Mouse (Mus musculus) cortical plate, adult 2 months (tissue): Measurements from ENCODE around the gene LTO1. TPM values are rescaled to one million over a fixed set of nuclear protein-coding genes. Genes with fewer than 3 reads are reported as not detected.
A peak's percentile ranks its signal among the peaks of the same experiment; 100 is the strongest.
"Not testable (repeated sequence)": the region's sequence is repeated elsewhere in the genome, so short reads cannot be mapped to it uniquely, and the experiment has no call there.

Experiments used
- H3K27ac ChIP-seq: fragments of 200-500 bp; 2 replicates; pipeline ENCODE4 v1.5.1; 2012; ENCODE audit warnings: low read length, control low read depth, inconsistent platforms; ENCODE audit not compliant: insufficient read depth
- H3K4me1 ChIP-seq: fragments of 200-500 bp; 2 replicates; pipeline ENCODE4 v1.6.1; 2011; ENCODE audit warnings: low read length; ENCODE audit not compliant: control insufficient read depth, insufficient read depth
- H3K4me3 ChIP-seq: fragments of 200-500 bp; 2 replicates; pipeline ENCODE4 v1.5.1; 2011; ENCODE audit warnings: mild to moderate bottlenecking, low read length, control low read depth; ENCODE audit not compliant: insufficient read depth
- CTCF ChIP-seq: fragments of 200-500 bp; IDR thresholded peaks from 2 replicates; pipeline ENCODE4 v1.5.1; 2011; ENCODE audit warnings: mild to moderate bottlenecking, control low read depth, low read length; ENCODE audit not compliant: insufficient read depth; ENCODE audit errors: extremely low read depth
- POLR2A ChIP-seq: fragments of 200-500 bp; IDR thresholded peaks from 2 replicates; pipeline ENCODE4 v1.6.1; 2011; ENCODE audit warnings: mild to moderate bottlenecking, low read length, control low read depth; ENCODE audit not compliant: insufficient read depth; ENCODE audit errors: extremely low read depth
- polyA plus RNA-seq: library from polyadenylated mRNA; depleted of rRNA; stranded (reverse); fragments of >200 nt; gene quantifications from 2 replicates; pipeline ENCODE4 v1.2.3, GENCODE M21; 2012; rRNA removed

LTO1 gene
- polyA plus RNA-seq, result 34.9 and 37.6 TPM in 2 replicates

GRCm38 (mm10) chr7:144914948-144915750 is at the start of gene LTO1:
Gene LTO1, plus strand, starts transcription at chr7:144915100.
- Histone ChIP-seq H3K27ac (peak within 1 kb of the TSS; percentile 34), H3K4me1 (peaks cover 2% of the 10 kb centered on the region; the same call in 1 of the 2 replicates), H3K4me3 (peak within 1 kb of the TSS; percentile 75)
- TF ChIP-seq CTCF, result no peak
- TF ChIP-seq POLR2A, result peak; percentile 77

GRCm38 (mm10) chr7:144867161-144867560 is 47.7 kb upstream of the LTO1 start:
- Histone ChIP-seq H3K4me1 (no peaks in the 10 kb centered on the region), H3K27ac (no peak overlapping the region), H3K4me3 (no peak overlapping the region)
- TF ChIP-seq CTCF, result no peak
- TF ChIP-seq POLR2A, result no peak

GRCm38 (mm10) chr7:144867602-144868001 is 47.3 kb upstream of the LTO1 start:
- TF ChIP-seq POLR2A (no peak), CTCF (no peak)
- Histone ChIP-seq H3K4me1 (no peaks in the 10 kb centered on the region), H3K4me3 (no peak overlapping the region), H3K27ac (no peak overlapping the region)

GRCm38 (mm10) chr7:144872420-144872819 is 42.5 kb upstream of the LTO1 start:
- no peak overlapping the region for H3K4me3 ChIP-seq
- H3K27ac ChIP-seq, result no peak overlapping the region
- H3K4me1 ChIP-seq, result no peaks in the 10 kb centered on the region
- TF ChIP-seq CTCF (no peak), POLR2A (no peak)

GRCm38 (mm10) chr7:144873160-144873559 is 41.7 kb upstream of the LTO1 start:
- no peaks in the 10 kb centered on the region for H3K4me1 ChIP-seq
- no peak overlapping the region for H3K27ac ChIP-seq
- H3K4me3 ChIP-seq, result no peak overlapping the region
- no peak for TF ChIP-seq POLR2A
- TF ChIP-seq CTCF, result no peak

- Histone ChIP-seq H3K27ac (no peak overlapping the region), H3K4me1 (no peaks in the 10 kb centered on the region), H3K4me3 (no peak overlapping the region)
- TF ChIP-seq CTCF (no peak), POLR2A (no peak)
These were observed 40.7 kb upstream of the LTO1 start for GRCm38 (mm10) chr7:144874226-144874625.

GRCm38 (mm10) chr7:144878401-144878800 is 36.5 kb upstream of the LTO1 start:
- Histone ChIP-seq H3K4me3 (no peak overlapping the region), H3K4me1 (no peaks in the 10 kb centered on the region), H3K27ac (no peak overlapping the region)
- no peak for TF ChIP-seq POLR2A
- TF ChIP-seq CTCF, result no peak

GRCm38 (mm10) chr7:144883106-144883505 is 31.8 kb upstream of the LTO1 start:
- no peak overlapping the region for H3K27ac ChIP-seq
- TF ChIP-seq POLR2A (no peak), CTCF (no peak)
- no peaks in the 10 kb centered on the region for H3K4me1 ChIP-seq
- no peak overlapping the region for H3K4me3 ChIP-seq

GRCm38 (mm10) chr7:144887672-144888071 is 27.2 kb upstream of the LTO1 start:
- H3K4me3 ChIP-seq, result no peak overlapping the region
- H3K4me1 ChIP-seq, result no peaks in the 10 kb centered on the region
- no peak overlapping the region for H3K27ac ChIP-seq
- TF ChIP-seq CTCF (no peak), POLR2A (no peak)

- TF ChIP-seq CTCF (no peak), POLR2A (no peak)
- Histone ChIP-seq H3K4me1 (no peaks in the 10 kb centered on the region), H3K27ac (no peak overlapping the region), H3K4me3 (no peak overlapping the region)
These were observed 26.2 kb upstream of the LTO1 start for GRCm38 (mm10) chr7:144888564-144889299.

- not testable (repeated sequence) for H3K4me1 ChIP-seq, H3K4me3 ChIP-seq, H3K27ac ChIP-seq
These were observed 24.2 kb upstream of the LTO1 start for GRCm38 (mm10) chr7:144890661-144891060.
